Mouse (Mus musculus) hindbrain, embryonic 16.5 days (tissue): ENCODE data around the gene Krba1. TPM values are rescaled to one million over a fixed set of nuclear protein-coding genes. Genes with fewer than 3 reads are reported as not detected.

Experiments
- ATAC-seq: fragments of 200-750 bp; cut with Nextera tagmentation; 2 replicates; pipeline ENCODE4 v1.8.0; 2017; ENCODE audit warnings: moderate TSS enrichment, moderate library complexity
- H3K27ac ChIP-seq: fragments of 300-500 bp; sonication (generic); 2 replicates; pipeline ENCODE4 v1.5.1; 2014; ENCODE audit warnings: low read depth, mild to moderate bottlenecking, control low read depth, low read length, moderate library complexity
- H3K27me3 ChIP-seq: fragments of 300-500 bp; sonication (generic); replicated peaks from 2 replicates; pipeline ENCODE4 v1.6.1; 2014; ENCODE audit warnings: low read length; ENCODE audit not compliant: control insufficient read depth, insufficient read depth
- H3K36me3 ChIP-seq: fragments of 300-500 bp; sonication (generic); 2 replicates; pipeline ENCODE4 v1.6.1; 2014; ENCODE audit warnings: mild to moderate bottlenecking, low read length, moderate library complexity, mixed read lengths; ENCODE audit not compliant: control insufficient read depth, insufficient read depth
- H3K4me1 ChIP-seq: fragments of 300-500 bp; sonication (generic); 2 replicates; pipeline ENCODE4 v1.6.1; 2014; ENCODE audit warnings: low read depth, low read length; ENCODE audit not compliant: control insufficient read depth, insufficient read depth
- H3K4me2 ChIP-seq: fragments of 300-500 bp; sonication (generic); 2 replicates; pipeline ENCODE4 v1.6.1; 2014; ENCODE audit warnings: mild to moderate bottlenecking, low read length, control low read depth, moderate library complexity
- H3K4me3 ChIP-seq: fragments of 300-500 bp; sonication (generic); 2 replicates; pipeline ENCODE4 v1.5.1; 2014; ENCODE audit warnings: mild to moderate bottlenecking, low read length, control low read depth, moderate library complexity
- H3K9ac ChIP-seq: fragments of 300-500 bp; sonication (generic); 2 replicates; pipeline ENCODE4 v1.6.1; 2014; ENCODE audit warnings: low read depth, mild to moderate bottlenecking, control low read depth, low read length, moderate library complexity
- H3K9me3 ChIP-seq: fragments of 300-500 bp; sonication (generic); 2 replicates; pipeline ENCODE4 v1.6.1; 2014; ENCODE audit warnings: mild to moderate bottlenecking, low read length, moderate library complexity; ENCODE audit not compliant: control insufficient read depth
- WGBS: fragments of 180-500 bp; shearing (Covaris S2); extraction: QIAGEN DNeasy Blood & Tissue Kit; methylation state at CpG from one replicate; pipeline ENCODE4 v1.1.7; 2014; 5-methylcytosine and 5-hydroxymethylcytosine counted together
- polyA plus RNA-seq: library from polyadenylated mRNA; unstranded; fragments of >200 nt; fragmentation: Nextera tagmentation; extraction: Ambion mirVana; gene quantifications from 2 replicates; pipeline ENCODE4 v1.2.1, GENCODE M21; 2015

Krba1 gene
- polyA plus RNA-seq, 1 experiment from 2014 or later = 27.6 TPM

- WGBS = 93% methylated on average over 5 of the region's 5 CpGs
- Histone ChIP-seq H3K27me3 (no peaks in the 10 kb centered on the region), H3K36me3 (peaks cover 36% of the 10 kb centered on the region), H3K4me3 (no peak overlapping the region), H3K9ac (no peak overlapping the region), H3K27ac (no peak overlapping the region), H3K4me2 (no peak overlapping the region), H3K4me1 (no peaks in the 10 kb centered on the region), H3K9me3 (no peaks in the 10 kb centered on the region)
- ATAC-seq = no peak
Measured at GRCm38 (mm10) chr6:48404071-48404470, 8.7 kb downstream of the Krba1 start.

DNA sequence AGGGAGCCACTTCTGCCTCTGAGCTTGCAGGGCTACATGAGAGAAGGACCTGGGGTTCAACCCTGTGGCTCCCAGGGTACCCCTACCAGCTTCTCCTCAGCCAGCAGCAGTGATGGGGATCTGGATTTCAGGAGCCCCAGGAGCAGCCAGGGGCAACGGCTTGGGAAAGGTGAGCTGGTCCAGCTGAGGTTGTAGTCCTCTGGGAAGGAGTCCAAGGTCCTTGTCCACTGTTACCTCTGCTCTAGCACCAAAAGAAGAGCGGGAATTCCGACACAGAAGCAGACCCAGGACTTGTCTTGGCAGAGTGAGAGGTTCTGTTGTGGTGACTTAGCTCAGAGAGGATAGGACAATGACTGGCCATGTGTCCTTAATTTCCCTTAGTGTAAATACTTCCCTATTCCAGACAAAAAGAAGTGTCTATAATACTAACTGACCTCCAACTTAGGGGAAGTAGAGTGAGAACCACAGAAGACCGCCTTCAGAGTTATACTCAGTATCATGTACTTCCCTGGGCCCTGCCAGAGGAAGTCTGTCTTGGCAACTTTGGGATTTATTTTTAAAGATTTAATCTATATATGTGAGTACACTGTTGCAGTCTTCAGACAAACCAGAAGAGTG, 14.4 kb downstream of the Krba1 start:
- Histone ChIP-seq H3K27me3 (no peaks in the 10 kb centered on the region), H3K27ac (no peak overlapping the region), H3K36me3 (peaks cover 69% of the 10 kb centered on the region), H3K4me1 (no peaks in the 10 kb centered on the region), H3K4me2 (no peak overlapping the region), H3K4me3 (no peak overlapping the region), H3K9ac (no peak overlapping the region), H3K9me3 (no peaks in the 10 kb centered on the region)
- no peak for ATAC-seq
- WGBS = 100% methylated on average over 4 of the region's 4 CpGs

- ATAC-seq = no peak
- Histone ChIP-seq H3K9ac (no peak overlapping the region), H3K4me1 (no peaks in the 10 kb centered on the region), H3K27ac (no peak overlapping the region), H3K27me3 (no peaks in the 10 kb centered on the region), H3K36me3 (peaks cover 70% of the 10 kb centered on the region), H3K4me3 (no peak overlapping the region), H3K4me2 (no peak overlapping the region), H3K9me3 (no peaks in the 10 kb centered on the region)
- 91% methylated on average over 3 of the region's 3 CpGs for WGBS
Measured at GRCm38 (mm10) chr6:48410551-48410950, 15.2 kb downstream of the Krba1 start.

- 92% methylated on average over 6 of the region's 6 CpGs for WGBS
Measured at GRCm38 (mm10) chr6:48411193-48412092, 16.1 kb downstream of the Krba1 start.

GRCm38 (mm10) chr6:48412147-48412546, 16.8 kb downstream of the Krba1 start:
- H3K4me2 ChIP-seq = no peak overlapping the region
- H3K9me3 ChIP-seq = no peaks in the 10 kb centered on the region
- WGBS = 86% methylated on average over 4 of the region's 4 CpGs
- H3K4me3 ChIP-seq = no peak overlapping the region
- H3K27me3 ChIP-seq = no peaks in the 10 kb centered on the region
- no peaks in the 10 kb centered on the region for H3K4me1 ChIP-seq
- H3K36me3 ChIP-seq = peaks cover 76% of the 10 kb centered on the region
- no peak overlapping the region for H3K27ac ChIP-seq
- ATAC-seq = no peak
- H3K9ac ChIP-seq = no peak overlapping the region

More at GRCm38 (mm10) chr6:48411193-48412092, 16.1 kb downstream of the Krba1 start:
- Histone ChIP-seq H3K36me3 (peaks cover 75% of the 10 kb centered on the region), H3K4me2 (no peak overlapping the region), H3K27me3 (no peaks in the 10 kb centered on the region), H3K4me1 (no peaks in the 10 kb centered on the region), H3K27ac (no peak overlapping the region), H3K9me3 (no peaks in the 10 kb centered on the region), H3K4me3 (no peak overlapping the region), H3K9ac (no peak overlapping the region)
- ATAC-seq = no peak

DNA sequence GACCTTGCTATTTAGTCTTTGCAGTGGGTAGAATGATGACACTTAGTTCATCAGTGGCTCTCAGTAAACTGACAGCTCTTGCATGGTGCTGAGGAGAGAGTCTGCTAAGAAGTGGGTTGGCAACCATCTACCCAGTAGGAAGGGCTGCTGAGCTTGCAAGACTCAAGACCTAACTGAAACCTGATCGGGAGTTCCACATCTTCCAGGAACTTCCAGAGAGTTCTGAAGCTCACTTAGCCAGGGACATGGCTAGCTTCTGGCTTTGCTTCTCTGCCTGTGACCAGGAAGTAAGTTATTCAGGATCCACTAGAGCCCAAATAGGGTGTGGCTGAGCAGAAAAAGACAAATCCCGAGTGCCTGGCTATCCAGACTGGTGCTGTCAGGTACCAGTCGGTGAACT, 17.3 kb downstream of the Krba1 start:
- no peak overlapping the region for H3K4me3 ChIP-seq
- 79% methylated on average over 3 of the region's 3 CpGs for WGBS
- H3K4me1 ChIP-seq = no peaks in the 10 kb centered on the region
- no peak for ATAC-seq
- H3K9ac ChIP-seq = no peak overlapping the region
- peaks cover 72% of the 10 kb centered on the region for H3K36me3 ChIP-seq
- H3K4me2 ChIP-seq = no peak overlapping the region
- H3K27me3 ChIP-seq = no peaks in the 10 kb centered on the region
- H3K9me3 ChIP-seq = no peaks in the 10 kb centered on the region
- no peak overlapping the region for H3K27ac ChIP-seq

GRCm38 (mm10) chr6:48413081-48413480, 17.7 kb downstream of the Krba1 start:
- Histone ChIP-seq H3K4me1 (no peaks in the 10 kb centered on the region), H3K27me3 (no peaks in the 10 kb centered on the region), H3K36me3 (peaks cover 70% of the 10 kb centered on the region), H3K4me2 (no peak overlapping the region), H3K9me3 (no peaks in the 10 kb centered on the region), H3K4me3 (no peak overlapping the region), H3K27ac (no peak overlapping the region), H3K9ac (no peak overlapping the region)
- ATAC-seq = no peak
- 83% methylated on average over 10 of the region's 10 CpGs for WGBS

GRCm38 (mm10) chr6:48414886-48415285, 19.5 kb downstream of the Krba1 start:
- Histone ChIP-seq H3K36me3 (peaks cover 56% of the 10 kb centered on the region), H3K27me3 (no peaks in the 10 kb centered on the region), H3K4me3 (no peak overlapping the region), H3K27ac (no peak overlapping the region), H3K9ac (no peak overlapping the region), H3K4me1 (no peaks in the 10 kb centered on the region), H3K9me3 (no peaks in the 10 kb centered on the region), H3K4me2 (no peak overlapping the region)
- no peak for ATAC-seq
- 82% methylated on average over 1 of the region's 1 CpGs for WGBS

DNA sequence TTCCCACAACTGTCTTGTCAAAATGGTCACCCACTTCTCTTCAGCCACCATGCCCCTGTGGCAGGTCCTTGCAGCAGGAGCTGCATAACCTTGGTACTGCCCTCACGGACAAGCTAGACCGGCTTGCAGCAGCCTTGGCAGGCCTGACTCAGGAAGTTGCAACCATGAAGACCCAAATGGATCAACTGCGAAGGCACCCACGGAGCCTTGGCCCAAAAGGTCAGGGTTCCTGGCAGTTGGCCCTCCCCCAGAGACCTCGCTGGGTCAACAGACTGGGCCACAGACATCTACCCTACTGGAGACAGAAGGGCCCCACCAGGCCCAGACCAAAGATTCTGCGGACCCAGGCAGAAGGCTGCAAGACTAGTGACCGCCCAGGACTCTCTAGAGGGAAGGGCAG, 20.2 kb downstream of the Krba1 start:
- WGBS = 96% methylated on average over 7 of the region's 7 CpGs
- Histone ChIP-seq H3K9me3 (no peaks in the 10 kb centered on the region), H3K27me3 (no peaks in the 10 kb centered on the region), H3K27ac (no peak overlapping the region), H3K4me3 (no peak overlapping the region), H3K36me3 (peaks cover 48% of the 10 kb centered on the region), H3K4me2 (no peak overlapping the region), H3K9ac (no peak overlapping the region), H3K4me1 (no peaks in the 10 kb centered on the region)
- ATAC-seq = no peak
